Mouse (Mus musculus) layer of hippocampus, adult 8-10 months (tissue): Measurements from ENCODE around the gene Sfxn1. TPM values are rescaled to one million over a fixed set of nuclear protein-coding genes. Genes with fewer than 3 reads are reported as not detected.
A peak's percentile ranks its signal among the peaks of the same experiment; 100 is the strongest.

ENCODE experiments used
- DNase-seq, 2 experiments: peaks; one replicate each; pipeline ENCODE4 v3.0.0; 2022; ENCODE audit warnings: low spot score in 2 of 2
- total RNA-seq, 4 experiments: library from RNA; stranded (reverse); gene quantifications; 2 replicates each; pipeline ENCODE4 v1.2.4; 2022

Gene Sfxn1
- total RNA-seq, 4 experiments from 2014 or later = 45.9 to 50.9 (median 48.0) TPM

DNA sequence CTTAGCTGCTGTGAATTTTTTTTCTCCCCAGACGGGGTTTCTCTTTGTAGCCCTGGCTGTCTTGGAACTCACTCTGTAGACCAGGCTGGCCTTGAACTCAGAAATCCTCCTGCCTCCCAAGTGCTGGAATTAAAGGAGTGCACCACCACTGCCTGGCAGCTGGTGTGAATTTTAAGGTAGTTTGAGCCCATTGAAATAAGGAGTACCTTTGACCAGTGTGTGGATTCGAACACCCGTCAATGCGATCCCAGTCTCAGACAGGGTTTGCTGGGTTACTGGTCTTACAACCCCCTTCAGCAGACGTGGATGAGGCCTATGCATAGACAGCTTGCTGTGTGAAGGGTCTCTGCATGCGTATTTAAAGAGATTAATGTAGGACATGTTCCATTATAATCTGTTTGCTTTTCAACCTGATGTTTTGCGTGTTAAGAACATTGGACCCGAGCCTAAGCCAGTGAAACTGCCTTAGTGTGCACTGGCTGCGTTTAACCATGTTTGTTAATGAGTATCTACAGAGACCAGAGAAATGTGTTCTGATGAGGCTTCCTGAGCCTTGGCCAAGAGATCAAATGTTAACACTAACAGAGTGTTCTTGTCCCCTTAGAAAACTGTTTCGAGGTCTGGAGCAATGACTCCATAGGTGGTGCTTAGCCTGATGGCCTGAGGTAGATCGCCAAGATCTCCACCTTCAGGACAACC is 5.2 kb downstream of the Sfxn1 start:
- no peak for DNase-seq

DNA sequence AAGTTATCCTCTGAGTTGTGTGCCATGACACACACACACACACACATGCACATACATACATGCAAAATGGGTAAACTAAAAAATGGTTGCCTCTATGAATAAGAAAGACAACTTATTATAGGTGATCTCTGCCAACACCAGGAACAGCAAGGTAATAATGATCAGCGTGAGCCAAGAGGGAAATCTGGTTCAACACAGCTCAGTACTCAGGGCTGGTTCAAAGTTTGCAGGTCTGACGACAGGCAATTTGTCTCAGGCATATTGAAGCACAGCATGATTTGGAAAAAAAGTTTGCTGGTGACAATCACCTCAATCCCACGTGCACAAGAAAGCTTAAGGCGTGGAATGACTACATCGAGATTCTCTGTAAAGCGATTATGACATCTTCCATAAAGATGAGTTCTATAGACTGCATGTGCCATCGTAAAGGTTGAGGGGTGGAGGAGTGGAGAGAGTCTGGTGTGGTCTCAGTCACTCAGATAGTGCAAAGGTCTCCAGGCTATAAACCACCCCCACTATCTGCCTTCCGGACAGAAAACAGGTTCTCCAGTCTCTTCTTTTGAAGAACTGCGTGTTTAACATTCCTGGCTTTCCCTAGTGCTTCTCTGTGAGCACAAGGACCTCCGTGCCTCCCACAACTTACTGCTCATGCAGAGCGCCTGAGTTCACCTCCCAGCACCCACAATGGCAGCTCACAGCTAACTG is 6.0 kb downstream of the Sfxn1 start:
- no peak for DNase-seq

DNA sequence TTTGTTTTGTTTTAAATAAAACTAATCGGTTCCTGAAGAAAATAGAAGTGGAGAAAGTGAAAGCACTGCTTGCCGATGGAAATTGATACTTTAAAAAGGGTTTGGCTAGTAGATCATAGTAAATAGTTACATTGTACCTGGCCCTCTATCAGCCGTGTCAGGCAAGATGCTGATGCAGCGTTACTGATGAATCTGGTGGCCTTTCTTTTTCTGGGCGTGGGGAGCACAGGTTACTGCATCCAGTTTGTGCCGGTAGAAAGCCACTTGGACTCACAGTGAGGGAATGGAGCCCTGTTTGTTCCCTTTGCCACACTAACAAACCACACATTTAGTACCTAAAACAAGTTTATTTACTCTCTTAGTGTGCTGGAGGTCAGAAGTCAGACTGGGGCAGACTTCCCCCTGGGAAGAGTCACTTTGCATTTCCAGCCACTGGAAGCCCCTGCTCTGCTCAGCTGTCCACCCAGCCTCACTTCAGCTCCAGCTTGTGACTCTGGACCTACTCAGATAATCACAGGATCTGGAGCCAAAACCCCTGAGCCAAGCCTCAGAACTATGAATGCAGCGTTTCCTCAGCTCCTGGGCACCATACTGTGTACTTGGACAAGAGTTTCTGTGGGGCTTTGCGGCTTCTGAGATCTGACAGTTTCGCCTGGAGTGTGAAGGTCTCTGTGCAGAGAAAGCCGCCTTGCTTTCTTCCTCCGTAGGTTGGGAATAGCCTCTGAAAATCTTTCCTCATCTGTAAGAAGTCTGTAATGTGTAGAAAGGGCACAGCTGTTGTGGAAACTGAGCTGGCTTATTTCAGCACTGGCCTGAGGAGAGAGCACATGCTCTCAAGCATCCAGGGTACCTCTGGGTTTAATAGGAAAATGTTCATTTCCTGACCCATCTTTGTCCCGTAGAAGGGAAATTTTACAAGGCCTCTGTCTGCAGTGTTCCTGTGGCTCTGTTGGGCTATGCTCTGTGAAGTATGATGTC is 8.4 kb downstream of the Sfxn1 start:
- no peak for DNase-seq

DNA sequence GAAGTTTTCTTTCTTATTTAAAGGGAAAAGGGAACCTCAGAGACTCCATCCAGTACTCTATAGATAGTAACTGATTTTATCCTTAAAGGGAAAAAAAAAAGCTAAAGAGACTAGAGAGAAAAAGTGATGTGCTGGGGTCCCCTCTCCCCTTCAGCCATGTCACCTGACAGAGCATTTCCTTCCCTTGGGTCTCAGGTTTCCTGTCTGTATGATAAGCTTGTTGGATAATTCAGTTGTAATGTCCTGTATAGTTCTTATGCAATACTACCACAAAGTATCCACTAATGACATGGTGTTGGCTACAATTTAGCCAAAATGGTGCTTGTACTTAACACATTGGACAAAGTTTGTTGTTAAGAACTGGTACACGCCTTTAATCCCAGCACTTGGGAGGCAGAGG is 9.1 kb downstream of the Sfxn1 start:
- no peak for DNase-seq

DNA sequence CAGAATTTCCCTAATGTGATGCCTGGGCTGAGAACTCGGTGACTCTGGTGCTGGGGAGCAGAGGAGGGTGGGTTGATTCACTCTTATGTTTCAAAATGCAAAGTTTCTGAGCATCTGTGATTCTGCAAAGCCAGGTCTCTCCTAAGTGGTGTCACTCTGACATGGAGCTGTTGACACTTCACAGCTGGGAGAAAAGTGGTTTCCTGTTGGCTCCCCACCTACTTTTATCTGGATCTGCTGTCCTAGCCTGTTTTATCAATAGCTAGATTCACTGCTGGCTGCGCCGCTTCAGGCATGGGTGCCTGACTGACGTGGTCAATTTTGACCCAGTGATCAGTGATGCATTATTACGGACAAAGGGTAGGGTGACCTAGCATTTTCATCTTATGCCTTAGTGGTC is 11.3 kb downstream of the Sfxn1 start:
- DNase-seq = no peak

DNA sequence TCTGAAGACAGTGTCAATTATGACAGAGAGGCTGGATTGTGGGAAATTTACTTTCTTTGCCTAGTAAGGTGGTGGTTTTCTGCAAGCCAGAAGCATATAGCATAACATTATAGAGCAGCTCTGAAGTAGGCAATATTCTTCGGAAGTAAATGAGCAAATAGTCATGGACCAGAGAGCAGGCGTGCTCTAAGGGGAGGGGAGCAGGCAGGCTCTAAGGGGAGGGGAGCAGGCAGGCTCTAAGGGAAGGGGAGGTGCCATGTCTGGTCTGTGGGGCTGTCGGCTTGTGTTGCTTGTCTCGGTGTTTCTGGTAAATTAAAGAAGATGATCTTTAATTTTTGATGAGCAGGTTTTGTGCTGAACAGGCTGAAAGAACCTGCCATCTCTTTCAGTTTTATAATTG is 12.5 kb downstream of the Sfxn1 start:
- no peak for DNase-seq

DNA sequence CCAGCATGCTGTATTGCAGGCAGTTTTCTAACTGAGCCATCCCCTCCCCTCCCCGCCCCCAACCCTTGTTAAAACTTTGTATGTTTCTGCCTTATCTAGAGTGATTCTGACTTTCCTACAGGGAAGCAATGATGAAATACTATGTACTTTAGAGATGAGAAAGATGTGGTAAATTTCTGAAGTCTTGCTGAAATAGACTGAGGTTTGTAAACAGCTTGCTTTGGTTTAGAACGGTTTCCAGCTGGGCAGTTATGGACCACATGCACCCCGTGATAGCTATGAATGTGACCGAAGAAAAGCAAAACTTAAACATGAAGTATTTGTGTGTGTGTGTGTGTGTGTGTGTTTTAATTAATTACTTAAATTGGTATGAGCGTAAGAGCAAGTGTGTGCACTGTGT is 13.2 kb downstream of the Sfxn1 start:
- no peak for DNase-seq

DNA sequence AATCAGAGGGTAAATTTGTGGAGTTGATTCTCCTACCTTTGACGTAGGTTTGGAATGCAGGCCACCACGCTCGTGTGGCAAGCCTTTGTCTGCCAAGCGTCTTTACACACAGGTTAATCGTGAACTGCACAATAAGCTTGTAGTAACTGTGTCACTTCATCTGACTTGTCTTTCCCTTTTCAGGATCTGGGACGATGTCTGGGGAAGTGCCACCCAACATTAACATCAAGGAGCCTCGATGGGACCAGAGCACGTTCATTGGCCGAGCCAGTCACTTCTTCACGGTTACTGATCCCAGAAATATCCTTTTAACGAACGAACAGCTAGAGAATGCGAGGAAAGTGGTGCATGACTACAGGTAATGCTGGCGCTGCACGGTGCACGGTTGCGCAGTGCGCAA is 13.6 kb downstream of the Sfxn1 start:
- no peak for DNase-seq

DNA sequence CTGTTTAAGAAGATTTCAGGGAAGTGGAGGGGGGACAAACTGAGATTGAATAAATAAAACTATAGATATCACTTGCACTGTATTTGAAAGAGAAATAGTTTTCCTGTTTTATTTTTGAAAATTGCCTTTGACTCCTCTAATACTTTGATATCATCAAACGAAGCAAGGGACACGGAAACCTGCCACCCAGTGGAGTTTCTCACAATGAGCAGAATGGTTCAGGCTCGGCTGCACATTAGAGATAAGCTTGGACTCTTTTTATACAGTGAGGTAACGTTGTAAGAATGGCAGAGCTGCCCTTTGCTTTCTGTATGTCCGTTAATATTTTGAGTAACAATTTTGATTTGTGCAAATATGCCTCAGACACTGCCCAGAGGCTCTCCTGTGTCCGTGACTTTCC is 20.1 kb downstream of the Sfxn1 start:
- no peak for DNase-seq

DNA sequence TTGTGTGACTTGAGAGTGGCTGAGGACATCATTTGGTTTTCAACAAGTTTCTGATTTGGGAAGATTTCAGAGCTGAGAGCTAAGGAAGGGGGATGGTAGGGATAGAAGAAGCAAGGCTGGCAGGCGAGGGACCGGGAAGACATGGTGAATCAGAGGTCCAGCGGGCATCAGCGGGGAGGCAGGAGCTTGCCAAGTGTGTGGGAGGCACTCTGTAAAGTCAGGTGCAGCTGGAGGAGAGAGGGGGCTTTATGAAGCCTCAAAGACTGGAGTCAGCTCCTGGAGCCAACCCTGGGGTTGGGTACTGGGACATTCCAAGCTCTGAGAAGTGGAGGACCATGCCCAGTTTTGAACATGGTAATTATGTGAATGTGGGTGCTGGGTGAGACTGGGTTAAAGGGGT is 22.7 kb downstream of the Sfxn1 start:
- no peak for DNase-seq

DNA sequence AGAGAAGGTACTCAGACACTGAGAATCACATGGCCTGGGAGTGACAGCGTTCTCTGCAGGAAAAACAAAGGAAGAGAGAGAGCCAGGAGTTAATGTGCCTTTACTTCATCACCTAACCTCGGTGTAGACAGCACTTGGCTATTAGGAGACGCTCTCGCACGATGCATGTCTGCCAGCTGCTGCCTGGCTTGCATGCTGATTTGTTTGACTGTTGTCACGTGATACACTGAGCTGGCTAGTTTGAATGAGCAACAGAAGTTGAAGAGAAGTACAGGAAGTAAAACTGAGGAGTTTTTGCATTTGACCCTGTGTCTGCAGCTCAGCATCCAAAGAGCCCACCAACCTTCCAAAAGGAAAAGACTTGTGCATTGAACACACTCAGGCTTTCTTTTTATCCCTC is 23.3 kb downstream of the Sfxn1 start:
- no peak for DNase-seq

DNA sequence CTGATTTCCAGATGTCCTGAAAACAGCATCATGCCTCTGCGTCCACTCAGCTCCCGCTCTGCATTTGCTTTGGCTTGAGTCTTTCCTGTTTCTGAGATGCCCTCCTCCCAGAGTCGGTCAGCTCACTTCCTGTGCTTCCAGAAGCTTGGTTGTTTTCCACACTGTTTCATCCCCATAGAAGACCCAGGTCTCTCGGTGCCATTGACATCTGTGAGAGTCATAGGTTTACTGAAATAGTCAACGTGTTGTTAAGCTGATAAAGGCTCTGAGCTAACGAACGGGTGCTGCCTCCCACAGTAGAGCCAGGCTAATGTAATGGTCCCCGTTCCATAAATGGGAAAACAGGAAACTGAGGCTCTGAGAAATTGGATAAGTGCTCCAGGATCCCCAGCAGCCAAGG is 24.1 kb downstream of the Sfxn1 start:
- no peak for DNase-seq

DNA sequence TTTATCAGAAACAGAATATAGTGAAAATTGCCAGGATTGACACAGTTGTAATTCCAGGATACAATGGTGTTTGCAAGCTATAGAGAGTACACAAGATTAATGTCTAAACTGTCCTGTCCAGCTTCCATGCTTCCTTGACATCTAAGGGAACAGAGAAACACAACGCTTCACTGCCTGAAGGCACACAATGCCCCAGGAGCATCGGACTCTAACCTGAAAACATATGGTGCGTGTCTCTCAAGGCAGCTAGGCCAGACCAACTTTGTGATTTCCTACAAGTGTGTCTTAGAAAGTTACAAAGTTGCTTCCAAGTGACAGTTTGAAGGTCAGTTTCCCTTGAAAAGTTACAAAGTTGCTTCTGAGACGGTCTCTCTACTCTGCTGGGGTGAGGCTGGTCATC is 25.6 kb downstream of the Sfxn1 start:
- DNase-seq = no peak

DNA sequence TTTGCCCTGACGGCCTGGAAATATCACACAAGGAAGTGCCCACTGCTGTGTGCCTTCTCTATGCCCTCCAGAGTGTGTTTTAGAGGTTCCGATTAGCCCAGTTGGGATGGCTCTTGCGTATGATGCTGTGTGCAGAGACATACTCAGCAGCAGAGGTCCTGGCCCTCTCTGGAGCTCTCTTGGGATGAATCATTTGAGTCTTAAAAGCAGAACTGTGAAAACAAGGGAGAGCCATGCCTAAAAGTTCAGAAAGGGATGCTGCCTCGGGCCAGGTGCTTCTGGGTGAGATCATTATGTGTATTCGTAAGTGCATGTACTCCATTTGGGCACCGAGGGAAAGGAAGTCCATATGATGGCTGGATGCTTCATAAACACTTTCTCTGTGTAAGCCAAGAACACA is 26.1 kb downstream of the Sfxn1 start:
- no peak for DNase-seq

DNA sequence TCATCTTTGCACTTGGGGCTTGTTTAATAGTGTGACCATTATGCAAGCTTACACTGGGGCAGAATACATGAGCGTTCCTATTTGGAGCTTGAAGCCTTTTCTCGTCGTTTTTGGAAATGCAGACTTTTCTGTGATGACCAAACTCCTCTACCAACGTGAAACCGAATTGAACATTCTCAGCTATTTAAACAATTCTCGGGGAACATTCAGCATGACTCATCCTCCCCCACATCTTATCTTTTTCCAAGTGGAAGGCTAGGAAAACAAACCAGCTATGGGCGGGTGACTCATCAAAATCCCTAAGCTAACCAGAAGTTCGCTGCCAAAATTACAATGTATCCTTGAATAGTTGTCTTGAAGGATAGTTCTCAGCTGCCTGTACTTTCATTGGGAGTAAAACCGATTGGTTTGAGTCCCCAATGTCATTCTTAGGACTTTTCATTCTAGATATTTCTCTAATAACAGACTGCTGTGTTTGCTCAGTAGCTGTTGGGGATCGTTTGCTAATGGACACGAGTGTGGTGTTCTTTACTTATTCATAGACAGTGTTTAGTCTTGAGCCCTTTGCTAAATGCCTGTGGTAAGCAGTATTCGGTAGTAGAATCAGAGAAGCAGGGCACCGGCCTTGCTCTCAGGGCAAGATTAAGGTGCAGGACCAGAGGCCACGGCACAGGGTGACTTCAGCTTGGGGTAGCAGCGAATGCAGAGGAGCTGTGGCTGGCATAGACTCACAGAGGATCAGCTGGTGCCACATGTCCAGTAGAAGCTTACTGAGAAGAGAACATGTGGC is 29.6 kb downstream of the Sfxn1 start:
- peak; percentile 59 to 70 for DNase-seq

DNA sequence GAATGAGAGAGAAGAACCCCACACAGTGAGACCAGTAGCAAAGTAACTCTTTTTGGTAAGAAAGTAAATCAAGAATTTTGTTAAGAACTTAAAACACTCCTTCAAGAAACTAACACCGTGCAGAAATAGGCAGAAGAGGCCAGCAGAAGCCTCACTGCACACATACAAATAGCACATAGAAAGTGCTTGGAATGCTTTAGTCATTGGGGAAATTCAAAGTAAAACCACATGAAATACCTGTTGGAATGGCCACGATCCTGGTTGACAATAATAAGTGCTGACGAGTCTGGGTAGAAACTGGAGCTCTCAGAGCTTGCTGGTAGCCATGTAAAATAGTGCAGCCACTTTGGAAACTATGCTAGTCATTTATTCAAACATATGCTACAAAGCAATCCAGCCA is 30.4 kb downstream of the Sfxn1 start:
- no peak for DNase-seq

DNA sequence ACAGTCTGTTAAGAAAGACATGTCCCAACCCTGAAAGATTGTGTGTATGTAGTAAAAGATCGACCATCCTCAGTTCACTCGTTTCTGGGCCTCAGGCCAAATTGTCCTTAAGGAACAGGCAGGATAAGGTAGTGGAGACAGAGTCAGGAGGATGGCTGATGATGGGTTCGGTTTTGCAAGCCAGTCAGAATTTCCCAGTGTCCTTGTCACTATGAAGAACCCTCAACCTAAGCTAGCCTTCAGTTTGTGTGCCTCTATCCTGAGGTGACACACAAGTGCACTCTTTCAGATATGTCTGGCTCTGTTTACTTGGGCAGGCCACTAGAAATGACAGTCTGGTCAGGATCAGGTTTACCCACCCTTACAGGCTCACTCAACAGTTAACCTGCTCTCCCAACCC is 31.6 kb downstream of the Sfxn1 start:
- no peak for DNase-seq

DNA sequence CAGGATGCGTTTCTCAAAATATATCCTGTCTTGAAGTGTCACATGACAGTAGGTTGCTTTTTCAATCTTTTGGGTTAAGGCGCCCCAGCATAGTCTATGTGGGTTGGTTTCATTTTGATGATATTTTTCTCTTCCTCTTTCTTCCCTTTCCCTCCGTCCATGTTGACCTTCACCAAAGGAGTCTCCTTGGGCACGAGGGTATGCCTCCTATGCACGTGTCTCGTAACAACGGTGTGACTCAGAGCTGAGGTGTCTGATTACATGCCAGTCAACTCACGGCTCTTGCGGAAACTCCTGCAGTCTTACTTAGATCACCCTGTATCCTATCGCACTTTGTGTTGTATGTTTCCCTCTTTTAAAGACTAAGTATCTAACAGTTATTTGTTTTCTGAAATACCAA is 32.2 kb downstream of the Sfxn1 start:
- DNase-seq = no peak

DNA sequence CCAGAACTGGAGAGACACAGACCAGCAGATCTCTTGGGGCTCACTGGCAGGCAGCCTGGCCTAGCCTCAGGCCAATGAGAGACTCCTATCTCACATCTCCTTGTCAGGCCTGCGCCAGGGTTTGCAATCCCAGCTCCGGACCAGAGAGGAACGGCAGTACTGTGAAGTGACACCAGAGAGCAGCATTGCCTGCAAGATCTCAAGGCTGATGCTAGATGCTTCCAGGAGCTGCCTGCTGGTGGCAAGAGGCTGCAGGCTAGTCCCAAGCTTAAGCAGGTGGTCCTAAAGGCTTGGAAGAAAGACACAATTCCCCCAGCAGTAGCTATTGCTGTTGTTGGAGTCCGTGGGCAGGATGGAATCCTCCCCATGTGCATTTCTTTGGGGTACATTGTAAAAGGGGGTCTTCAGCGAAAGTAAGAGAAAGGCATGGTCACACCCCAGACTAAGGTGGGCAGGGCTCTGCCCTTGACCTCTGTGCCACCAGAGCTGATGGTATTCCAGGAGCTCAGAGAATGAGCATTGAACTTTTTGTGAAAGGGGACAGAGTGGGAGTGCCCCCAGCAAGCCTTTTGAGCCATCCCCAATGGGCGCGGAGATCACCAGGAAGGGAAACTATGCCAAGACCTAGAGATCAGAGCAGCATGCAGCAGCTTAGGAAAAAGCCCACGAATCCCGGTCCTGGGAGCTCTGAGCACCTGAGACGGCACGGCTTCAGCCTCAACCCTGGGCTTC is 42.3 kb downstream of the Sfxn1 start:
- DNase-seq = peak; percentile 73 to 85

DNA sequence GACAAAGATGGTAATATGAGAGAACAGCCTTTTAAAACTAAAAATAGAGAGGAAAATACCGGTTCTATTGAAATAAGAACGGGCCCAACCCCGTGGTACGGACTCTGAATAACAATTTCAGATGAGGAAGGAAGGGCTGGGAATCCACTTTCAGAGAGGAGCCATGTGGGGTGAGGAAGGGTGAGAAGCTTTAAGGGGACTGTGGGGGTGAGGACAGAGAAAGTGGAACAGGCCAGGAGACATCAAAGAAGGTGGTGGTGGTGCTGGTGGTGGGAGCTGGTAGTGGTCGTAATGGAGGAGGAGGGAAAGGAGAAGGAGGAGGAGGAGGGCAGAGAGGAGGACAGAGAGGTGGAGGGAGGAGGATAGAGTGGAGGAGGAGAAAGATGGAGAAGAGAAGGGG is 43.3 kb downstream of the Sfxn1 start:
- no peak for DNase-seq

DNA sequence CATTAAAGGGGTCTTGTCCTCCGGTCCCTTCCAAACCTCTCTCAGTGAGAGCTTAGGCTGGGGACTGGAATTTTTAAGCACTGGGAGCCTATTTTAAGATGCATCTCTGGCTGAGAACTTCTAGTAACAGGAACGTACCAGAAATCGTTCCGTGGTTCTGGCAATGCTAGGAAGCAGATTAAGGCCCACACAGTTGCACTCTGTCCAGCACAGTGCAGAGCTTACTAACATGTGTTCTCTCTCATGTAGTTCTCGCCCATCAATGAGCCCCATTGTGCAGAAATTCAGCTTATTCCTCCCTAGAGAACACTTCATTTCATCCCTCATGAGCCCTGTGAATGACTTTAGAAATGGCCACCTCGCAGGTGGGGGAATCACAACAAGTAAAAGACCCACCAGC is 44.1 kb downstream of the Sfxn1 start:
- no peak for DNase-seq
